Mouse (Mus musculus): Measurements from ENCODE around the gene Gtf2ird1. TPM values are rescaled to one million over a fixed set of nuclear protein-coding genes. Genes with fewer than 3 reads are reported as not detected.
"Not testable (repeated sequence)": the region's sequence is repeated elsewhere in the genome, so short reads cannot be mapped to it uniquely, and the experiment has no call there.

Gene Gtf2ird1
- polyA plus RNA-seq, 1 experiment from 2014 or later: 48.2 TPM

DNA sequence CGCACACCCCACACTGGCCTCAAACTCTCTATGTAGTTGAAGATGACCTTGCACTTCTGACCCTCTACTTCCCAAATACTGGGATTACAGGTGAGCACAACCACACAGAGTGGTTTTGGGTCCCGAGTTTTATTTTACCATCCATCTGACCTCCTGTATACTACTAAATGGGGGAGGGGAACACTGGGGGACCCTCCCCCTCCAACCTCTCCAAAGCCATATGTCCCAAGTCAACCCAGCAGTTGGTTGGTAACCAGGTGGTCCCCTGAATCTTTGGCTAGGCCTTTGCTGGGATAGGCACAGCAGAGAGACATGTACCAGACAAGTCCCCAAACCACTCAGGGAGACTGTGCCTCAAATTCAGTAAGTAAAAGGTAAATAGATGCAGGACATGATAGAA, 855 bp upstream of the Gtf2ird1 start:
- Histone ChIP-seq H3K27me3 (ENCODE audit: control insufficient read depth, insufficient read depth, low read length) (no peaks in the 10 kb centered on the region), H3K4me2 (ENCODE audit: low read depth, low read length) (no peak overlapping the region), H3K4me3 (ENCODE audit: low read length) (no peak overlapping the region), H3K9ac (ENCODE audit: low read length) (no peak overlapping the region), H3K4me1 (ENCODE audit: control insufficient read depth, insufficient read depth, low read length) (peaks cover 18% of the 10 kb centered on the region), H3K27ac (ENCODE audit: low read length) (no peak overlapping the region; the same call in 1 of the 2 replicates), H3K36me3 (ENCODE audit: control insufficient read depth, insufficient read depth) (no peaks in the 10 kb centered on the region), H3K9me3 (replicated peaks; ENCODE audit: control insufficient read depth, low read length) (no peaks in the 10 kb centered on the region)
- WGBS: 87% methylated on average over 2 of the region's 2 CpGs
- ATAC-seq (replicated peaks; ENCODE audit: extremely low read depth, insufficient read depth, low FRiP score): no peak

- Histone ChIP-seq H3K27ac (ENCODE audit: low read length) (peak overlapping the region; percentile 88), H3K4me2 (ENCODE audit: low read depth, low read length) (peak overlapping the region; percentile 91), H3K9me3 (replicated peaks; ENCODE audit: control insufficient read depth, low read length) (no peaks in the 10 kb centered on the region), H3K4me3 (ENCODE audit: low read length) (peak overlapping the region; percentile 86), H3K9ac (ENCODE audit: low read length) (peak overlapping the region; percentile 93), H3K27me3 (ENCODE audit: control insufficient read depth, insufficient read depth, low read length) (no peaks in the 10 kb centered on the region), H3K4me1 (ENCODE audit: control insufficient read depth, insufficient read depth, low read length) (peaks cover 18% of the 10 kb centered on the region), H3K36me3 (ENCODE audit: control insufficient read depth, insufficient read depth) (peaks cover 8% of the 10 kb centered on the region)
- WGBS: under 1% methylated on average over 17 of the region's 17 CpGs
- peak; percentile 55 for ATAC-seq (replicated peaks; ENCODE audit: extremely low read depth, insufficient read depth, low FRiP score)
Observed at GRCm38 (mm10) chr5:134455914-134456423, 547 bp downstream of the Gtf2ird1 start.

DNA sequence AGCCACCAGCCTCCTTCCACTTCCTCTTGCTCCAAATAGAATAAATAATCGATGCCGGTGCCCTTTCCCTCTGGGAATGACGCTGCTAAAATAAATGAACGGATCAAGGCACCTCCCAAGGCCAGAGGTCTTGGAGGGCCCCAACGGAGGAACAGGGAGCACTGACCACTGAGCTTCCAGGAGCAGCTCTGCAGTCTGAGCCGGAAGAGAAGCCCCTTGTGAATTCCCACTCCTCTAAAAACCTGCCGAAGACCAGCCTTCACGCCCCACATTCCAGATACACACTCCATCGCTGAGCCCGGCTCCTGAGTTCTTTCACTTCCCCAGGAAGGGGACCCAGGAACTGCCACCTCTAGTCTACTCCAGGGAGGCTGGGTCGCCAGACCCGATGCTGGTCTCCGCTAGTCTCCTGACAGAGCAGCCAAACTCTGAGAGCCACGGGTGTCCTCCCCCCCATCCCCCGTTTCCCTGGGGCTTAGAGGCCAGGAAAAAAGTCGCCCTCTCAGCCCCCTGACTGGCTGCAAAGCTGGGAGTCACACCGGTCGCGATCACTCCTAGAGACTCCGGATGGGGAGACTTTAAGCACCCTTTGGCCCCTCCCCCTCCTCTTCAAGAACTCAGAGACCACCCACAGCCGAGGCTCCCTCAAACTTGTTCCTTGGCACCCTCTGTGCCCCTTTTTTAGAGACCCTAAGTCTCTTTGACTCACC, 1.2 kb downstream of the Gtf2ird1 start:
- peak overlapping the region; percentile 93 for H3K9ac ChIP-seq (ENCODE audit: low read length)
- H3K27me3 ChIP-seq (ENCODE audit: control insufficient read depth, insufficient read depth, low read length): no peaks in the 10 kb centered on the region
- peak overlapping the region; percentile 86 for H3K4me3 ChIP-seq (ENCODE audit: low read length)
- peaks cover 8% of the 10 kb centered on the region for H3K36me3 ChIP-seq (ENCODE audit: control insufficient read depth, insufficient read depth)
- ATAC-seq (replicated peaks; ENCODE audit: extremely low read depth, insufficient read depth, low FRiP score): peak; percentile 34
- H3K27ac ChIP-seq (ENCODE audit: low read length): peak overlapping the region; percentile 88
- WGBS: 3% methylated on average over 21 of the region's 21 CpGs
- peak overlapping the region; percentile 91 for H3K4me2 ChIP-seq (ENCODE audit: low read depth, low read length)
- H3K4me1 ChIP-seq (ENCODE audit: control insufficient read depth, insufficient read depth, low read length): peaks cover 18% of the 10 kb centered on the region
- H3K9me3 ChIP-seq (replicated peaks; ENCODE audit: control insufficient read depth, low read length): no peaks in the 10 kb centered on the region

GRCm38 (mm10) chr5:134454421-134454820, 2.1 kb downstream of the Gtf2ird1 start:
- Histone ChIP-seq H3K9ac (ENCODE audit: low read length) (peak overlapping the region; percentile 8; the same call in 1 of the 2 replicates), H3K9me3 (replicated peaks; ENCODE audit: control insufficient read depth, low read length) (no peaks in the 10 kb centered on the region), H3K4me1 (ENCODE audit: control insufficient read depth, insufficient read depth, low read length) (peaks cover 18% of the 10 kb centered on the region), H3K4me2 (ENCODE audit: low read depth, low read length) (peak overlapping the region; percentile 91), H3K4me3 (ENCODE audit: low read length) (peak overlapping the region; percentile 86), H3K27ac (ENCODE audit: low read length) (peak overlapping the region; percentile 34), H3K36me3 (ENCODE audit: control insufficient read depth, insufficient read depth) (peaks cover 8% of the 10 kb centered on the region), H3K27me3 (ENCODE audit: control insufficient read depth, insufficient read depth, low read length) (no peaks in the 10 kb centered on the region)
- ATAC-seq (replicated peaks; ENCODE audit: extremely low read depth, insufficient read depth, low FRiP score): no peak
- 33% methylated on average over 9 of the region's 9 CpGs for WGBS

GRCm38 (mm10) chr5:134453577-134453976, 2.9 kb downstream of the Gtf2ird1 start:
- H3K4me2 ChIP-seq (ENCODE audit: low read depth, low read length): no peak overlapping the region
- H3K27ac ChIP-seq (ENCODE audit: low read length): peak overlapping the region; percentile 24; the same call in 1 of the 2 replicates

DNA sequence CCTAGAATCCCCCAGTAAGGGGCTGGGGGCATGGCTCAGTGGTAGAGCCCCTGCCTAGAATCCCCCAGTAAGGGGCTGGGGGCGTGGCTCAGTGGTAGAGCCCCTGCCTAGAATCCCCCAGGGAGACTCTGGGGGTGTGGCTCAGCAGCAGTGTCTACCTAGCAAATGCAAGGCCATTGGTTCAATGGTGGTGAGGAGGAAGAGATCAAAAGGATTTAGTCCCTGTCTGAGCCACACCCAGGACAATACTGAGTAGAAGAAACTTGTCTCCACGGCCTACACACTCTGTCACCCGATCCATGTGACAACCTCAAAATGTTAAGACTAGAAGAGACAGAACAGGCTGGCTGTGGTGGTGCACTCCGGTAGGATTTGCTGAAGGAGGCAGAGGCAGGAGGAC, 9.8 kb downstream of the Gtf2ird1 start:
- peaks cover 18% of the 10 kb centered on the region for H3K4me1 ChIP-seq (ENCODE audit: control insufficient read depth, insufficient read depth, low read length)
- not testable (repeated sequence) for H3K36me3 ChIP-seq (ENCODE audit: control insufficient read depth, insufficient read depth); H3K4me3 ChIP-seq (ENCODE audit: low read length); H3K4me2 ChIP-seq (ENCODE audit: low read depth, low read length); H3K9me3 ChIP-seq (replicated peaks; ENCODE audit: control insufficient read depth, low read length); H3K27ac ChIP-seq (ENCODE audit: low read length); H3K9ac ChIP-seq (ENCODE audit: low read length); H3K27me3 ChIP-seq (ENCODE audit: control insufficient read depth, insufficient read depth, low read length); ATAC-seq (replicated peaks; ENCODE audit: extremely low read depth, insufficient read depth, low FRiP score)
- WGBS: 96% methylated on average over 4 of the region's 4 CpGs

More at GRCm38 (mm10) chr5:134453577-134453976, 2.9 kb downstream of the Gtf2ird1 start:
- Histone ChIP-seq H3K9ac (ENCODE audit: low read length) (no peak overlapping the region), H3K4me1 (ENCODE audit: control insufficient read depth, insufficient read depth, low read length) (peaks cover 18% of the 10 kb centered on the region), H3K36me3 (ENCODE audit: control insufficient read depth, insufficient read depth) (peaks cover 8% of the 10 kb centered on the region), H3K4me3 (ENCODE audit: low read length) (no peak overlapping the region), H3K27me3 (ENCODE audit: control insufficient read depth, insufficient read depth, low read length) (no peaks in the 10 kb centered on the region), H3K9me3 (replicated peaks; ENCODE audit: control insufficient read depth, low read length) (no peaks in the 10 kb centered on the region)
- WGBS: 15% methylated on average over 1 of the region's 1 CpGs
- ATAC-seq (replicated peaks; ENCODE audit: extremely low read depth, insufficient read depth, low FRiP score): no peak

- Histone ChIP-seq H3K27ac (ENCODE audit: low read length) (peak overlapping the region; percentile 88), H3K4me3 (ENCODE audit: low read length) (no peak overlapping the region), H3K27me3 (ENCODE audit: control insufficient read depth, insufficient read depth, low read length) (no peaks in the 10 kb centered on the region), H3K9ac (ENCODE audit: low read length) (peak overlapping the region; percentile 64), H3K4me2 (ENCODE audit: low read depth, low read length) (peak overlapping the region; percentile 19), H3K9me3 (replicated peaks; ENCODE audit: control insufficient read depth, low read length) (0 out of 2 replicates have a peak, but pooled peaks cover 3% of the 10 kb centered on the region), H3K36me3 (ENCODE audit: control insufficient read depth, insufficient read depth) (0 out of 2 replicates have a peak, but pooled peaks cover 4% of the 10 kb centered on the region), H3K4me1 (ENCODE audit: control insufficient read depth, insufficient read depth, low read length) (peaks cover 27% of the 10 kb centered on the region)
- ATAC-seq (replicated peaks; ENCODE audit: extremely low read depth, insufficient read depth, low FRiP score): no peak; the same call in 1 of the 2 replicates
- WGBS: 13% methylated on average over 10 of the region's 10 CpGs
Observed at GRCm38 (mm10) chr5:134445895-134446294, 10.6 kb downstream of the Gtf2ird1 start.

GRCm38 (mm10) chr5:134445208-134445831, 11.2 kb downstream of the Gtf2ird1 start:
- H3K4me1 ChIP-seq (ENCODE audit: control insufficient read depth, insufficient read depth, low read length): peaks cover 33% of the 10 kb centered on the region
- peak overlapping the region; percentile 19 for H3K4me2 ChIP-seq (ENCODE audit: low read depth, low read length)
- peak overlapping the region; percentile 64 for H3K9ac ChIP-seq (ENCODE audit: low read length)
- peak; percentile 29 for ATAC-seq (replicated peaks; ENCODE audit: extremely low read depth, insufficient read depth, low FRiP score)
- H3K27me3 ChIP-seq (ENCODE audit: control insufficient read depth, insufficient read depth, low read length): no peaks in the 10 kb centered on the region
- 27% methylated on average over 10 of the region's 10 CpGs for WGBS
- H3K36me3 ChIP-seq (ENCODE audit: control insufficient read depth, insufficient read depth): 0 out of 2 replicates have a peak, but pooled peaks cover 4% of the 10 kb centered on the region
- H3K27ac ChIP-seq (ENCODE audit: low read length): peak overlapping the region; percentile 88
- H3K4me3 ChIP-seq (ENCODE audit: low read length): no peak overlapping the region
- 0 out of 2 replicates have a peak, but pooled peaks cover 3% of the 10 kb centered on the region for H3K9me3 ChIP-seq (replicated peaks; ENCODE audit: control insufficient read depth, low read length)

GRCm38 (mm10) chr5:134444473-134444872, 12.0 kb downstream of the Gtf2ird1 start:
- no peak overlapping the region for H3K4me2 ChIP-seq (ENCODE audit: low read depth, low read length)
- ATAC-seq (replicated peaks; ENCODE audit: extremely low read depth, insufficient read depth, low FRiP score): peak; percentile 33; the same call in 1 of the 2 replicates

More at GRCm38 (mm10) chr5:134444473-134444872, 12.0 kb downstream of the Gtf2ird1 start:
- H3K9me3 ChIP-seq (replicated peaks; ENCODE audit: control insufficient read depth, low read length): 0 out of 2 replicates have a peak, but pooled peaks cover 3% of the 10 kb centered on the region
- WGBS: 78% methylated on average over 7 of the region's 7 CpGs
- peak overlapping the region; percentile 88 for H3K27ac ChIP-seq (ENCODE audit: low read length)
- 0 out of 2 replicates have a peak, but pooled peaks cover 4% of the 10 kb centered on the region for H3K36me3 ChIP-seq (ENCODE audit: control insufficient read depth, insufficient read depth)
- peaks cover 41% of the 10 kb centered on the region for H3K4me1 ChIP-seq (ENCODE audit: control insufficient read depth, insufficient read depth, low read length)
- H3K27me3 ChIP-seq (ENCODE audit: control insufficient read depth, insufficient read depth, low read length): no peaks in the 10 kb centered on the region
- H3K9ac ChIP-seq (ENCODE audit: low read length): no peak overlapping the region
- H3K4me3 ChIP-seq (ENCODE audit: low read length): no peak overlapping the region

All from heart, embryonic 16.5 days (tissue).